Mouse (Mus musculus) thymus, postnatal 10 days (tissue): ENCODE measurements around the gene Sult1a1.

Experiments
- DNase-seq, 2 experiments: peaks; one replicate each; pipeline ENCODE4 v3.0.0; 2021; ENCODE audit warnings: low spot score in 2 of 2

The Sult1a1 gene

GRCm38 (mm10) chr7:126663646-126664045, 12.6 kb downstream of the Sult1a1 start:
- DNase-seq = no peak

- no peak for DNase-seq
Observed at GRCm38 (mm10) chr7:126659771-126660170, 16.5 kb downstream of the Sult1a1 start.

GRCm38 (mm10) chr7:126657522-126657921, 18.7 kb downstream of the Sult1a1 start:
- no peak for DNase-seq

GRCm38 (mm10) chr7:126655695-126656094, 20.5 kb downstream of the Sult1a1 start:
- DNase-seq = peak in 1 of 2 experiments; percentile 17

DNA sequence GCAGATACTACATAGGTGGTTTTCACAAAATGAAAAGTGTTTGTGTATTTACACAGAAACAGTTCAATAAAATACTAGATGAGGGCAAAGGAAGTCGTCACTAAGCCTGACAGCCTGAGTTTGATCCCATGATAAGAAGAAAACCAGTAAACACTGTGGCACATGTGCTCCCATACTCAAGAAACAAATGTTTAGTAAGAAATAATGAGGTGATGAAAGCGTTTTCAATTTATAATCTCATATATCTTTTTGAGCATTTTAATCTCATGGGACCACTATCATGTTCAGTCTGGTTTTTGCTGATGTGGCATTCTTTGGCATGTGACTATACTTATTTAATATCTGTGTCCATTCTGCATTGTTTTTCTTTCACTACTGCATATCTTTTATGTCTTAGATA, 22.2 kb downstream of the Sult1a1 start:
- no peak for DNase-seq

DNA sequence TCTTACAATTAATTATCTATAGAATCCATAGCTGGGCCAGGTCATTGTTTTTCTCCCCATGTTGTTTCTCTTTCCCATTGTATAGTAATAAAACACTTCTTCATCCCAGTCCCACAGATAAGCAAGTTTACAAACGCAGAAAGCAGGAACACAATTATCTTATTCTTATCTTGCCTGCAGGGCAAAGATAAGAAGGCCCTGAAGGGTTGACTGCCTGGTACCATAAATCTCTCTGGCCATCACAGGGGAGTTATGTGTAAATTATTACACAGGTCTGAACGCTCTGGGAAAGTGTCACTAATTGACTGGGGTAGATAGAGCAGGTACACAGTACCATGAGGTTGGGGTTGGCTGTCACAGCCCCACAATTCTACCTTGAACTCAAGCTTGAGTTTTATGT, 25.4 kb downstream of the Sult1a1 start:
- no peak for DNase-seq

DNA sequence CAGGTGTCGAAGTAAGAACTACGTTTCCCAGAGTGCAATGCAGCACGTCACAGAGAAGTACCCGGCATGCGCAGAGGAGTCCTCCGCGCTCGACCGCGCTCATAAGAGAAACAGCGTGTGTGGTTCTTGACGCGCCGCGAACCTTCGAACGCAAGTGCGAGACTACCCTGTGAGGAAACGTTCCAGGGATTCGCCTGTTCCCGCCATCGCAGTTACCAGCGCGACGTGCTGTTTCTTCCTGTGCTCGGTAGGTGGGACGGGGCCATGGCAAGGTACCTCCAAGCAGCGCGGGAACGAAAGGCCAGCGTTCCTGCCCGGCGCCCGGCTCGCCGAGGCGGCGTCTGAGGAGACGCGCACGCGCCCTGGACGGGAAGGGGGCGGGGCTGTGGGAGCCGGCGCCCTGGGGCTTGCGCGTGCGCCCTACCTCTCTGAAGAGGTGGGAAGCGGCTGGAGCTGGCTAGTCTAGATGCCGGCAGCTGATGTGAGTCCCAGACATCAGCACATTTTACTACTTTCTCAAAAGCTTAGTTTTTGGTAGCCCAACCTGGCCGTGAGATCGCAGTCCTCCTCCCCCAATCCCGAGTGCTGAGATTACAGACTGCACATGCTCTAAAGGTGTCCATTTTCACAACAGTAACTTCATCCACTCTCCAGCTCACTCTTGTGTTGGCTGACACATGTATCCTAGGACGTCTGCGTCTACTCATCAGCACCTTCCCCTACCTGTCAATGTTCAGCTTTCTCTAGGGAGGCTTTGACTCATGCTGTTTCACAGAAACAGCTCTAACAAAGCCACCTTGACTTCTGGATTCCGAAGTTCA, 26.8 kb downstream of the Sult1a1 start, which contains the start of gene Sgf29:
Sgf29 (plus strand) TSS at position 79 of the 821 bp plus-strand sequence.
- DNase-seq = peak; percentile 87 to 94

GRCm38 (mm10) chr7:126648486-126648885, 27.7 kb downstream of the Sult1a1 start:
- no peak for DNase-seq

GRCm38 (mm10) chr7:126645708-126646107, 30.5 kb downstream of the Sult1a1 start:
- no peak for DNase-seq

- DNase-seq = no peak
Observed at GRCm38 (mm10) chr7:126644914-126645313, 31.3 kb downstream of the Sult1a1 start.

GRCm38 (mm10) chr7:126644345-126644744, 31.9 kb downstream of the Sult1a1 start:
- no peak for DNase-seq

- DNase-seq = peak in 1 of 2 experiments; percentile 31
Observed at GRCm38 (mm10) chr7:126643244-126643617, 33.0 kb downstream of the Sult1a1 start.

GRCm38 (mm10) chr7:126642545-126643243, 33.5 kb downstream of the Sult1a1 start:
- no peak for DNase-seq

- DNase-seq = peak in 1 of 2 experiments; percentile 57
Observed at GRCm38 (mm10) chr7:126636733-126637520, 39.3 kb downstream of the Sult1a1 start.

DNA sequence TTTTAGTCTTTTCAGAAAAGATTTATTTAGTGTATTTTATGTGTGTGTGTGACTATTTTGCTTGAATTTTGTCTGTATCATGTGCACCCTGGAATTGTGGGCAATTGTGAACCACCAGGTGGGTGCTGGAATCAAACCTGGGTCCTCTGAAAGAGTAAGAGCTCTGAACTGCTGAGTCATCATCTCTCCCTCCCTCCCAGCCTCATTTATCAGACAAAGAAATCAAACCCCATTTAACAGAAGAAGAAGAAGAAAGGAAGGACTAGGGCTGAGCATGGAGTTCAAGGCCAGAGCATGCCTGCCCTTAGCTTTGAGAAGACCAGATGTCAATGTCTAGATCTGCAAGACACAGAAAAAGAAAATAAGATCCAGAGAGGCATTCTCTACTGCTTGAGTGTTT, 40.9 kb downstream of the Sult1a1 start:
- DNase-seq = no peak

GRCm38 (mm10) chr7:126632478-126632877, 43.8 kb downstream of the Sult1a1 start:
- DNase-seq = no peak

DNA sequence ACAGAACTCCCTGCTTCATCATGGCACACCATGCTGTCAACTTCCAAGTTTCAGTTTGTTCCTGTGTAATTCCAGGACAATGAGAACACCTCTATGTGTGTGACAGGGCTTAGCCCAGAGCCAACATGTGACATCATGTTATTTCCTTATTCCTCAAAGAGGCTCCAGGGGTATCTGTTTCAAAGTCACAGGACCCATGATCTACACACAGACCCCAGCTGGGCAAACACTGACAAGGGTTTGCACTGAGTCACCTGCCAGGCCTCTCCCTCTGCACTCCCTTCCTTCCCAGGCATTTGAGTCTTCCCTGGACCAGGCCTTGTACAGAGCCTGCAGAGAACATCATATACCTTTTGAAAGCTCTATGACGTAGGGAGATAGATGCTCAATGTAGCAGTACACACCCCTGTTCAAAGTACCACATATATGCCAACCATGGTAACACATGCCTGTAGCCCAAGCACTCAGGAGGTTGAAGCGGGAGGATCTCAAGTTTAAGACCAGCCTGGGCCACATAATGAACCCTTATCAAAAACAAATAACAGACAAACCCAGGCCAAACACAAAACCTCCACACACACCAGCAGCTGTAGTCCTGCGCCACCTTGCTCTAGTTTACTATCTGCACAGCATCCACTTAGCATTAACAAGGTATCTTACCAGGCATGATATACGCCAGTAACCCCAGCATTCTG, 45.3 kb downstream of the Sult1a1 start, which contains the start of gene Nupr1:
Nupr1 (minus strand) TSS at position 38 of the 695 bp plus-strand sequence.
- DNase-seq = no peak

DNA sequence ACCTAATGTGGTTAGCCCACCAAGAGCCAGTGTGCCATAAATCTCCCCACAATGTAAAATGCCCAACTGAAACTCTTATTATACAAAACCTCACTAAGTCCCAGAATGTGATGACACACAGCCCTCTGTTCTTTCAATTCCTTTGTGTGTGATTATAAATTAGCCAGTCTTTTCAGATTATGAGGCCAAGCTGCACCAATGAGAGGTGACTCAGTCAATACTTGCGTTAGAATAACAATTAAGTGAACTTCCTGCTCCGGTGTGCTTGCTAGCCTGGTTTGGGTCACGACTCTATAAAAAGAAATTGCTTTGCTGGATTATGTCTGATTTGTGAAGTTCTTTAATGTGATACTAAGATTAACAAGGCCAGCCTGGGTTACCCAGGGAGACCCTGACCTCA, 46.3 kb downstream of the Sult1a1 start:
- no peak for DNase-seq

GRCm38 (mm10) chr7:126628111-126628510, 48.1 kb downstream of the Sult1a1 start:
- no peak for DNase-seq

GRCm38 (mm10) chr7:126625807-126626600, 50.2 kb downstream of the Sult1a1 start:
- no peak for DNase-seq

GRCm38 (mm10) chr7:126625369-126625768, 50.9 kb downstream of the Sult1a1 start:
- no peak for DNase-seq
